Mouse (Mus musculus) megakaryocyte, embryonic 14.5 days (primary cell): ENCODE measurements around the gene C2cd4a. TPM values are rescaled to one million over a fixed set of nuclear protein-coding genes. Genes with fewer than 3 reads are reported as not detected.

Experiments
- H3K27me3 ChIP-seq: replicated peaks from 2 replicates; pipeline ENCODE3; 2012; ENCODE audit warnings: inconsistent platforms
- H3K36me3 ChIP-seq: replicated peaks from 2 replicates; pipeline ENCODE3; 2012; ENCODE audit warnings: low read length, inconsistent platforms, mixed read lengths
- H3K4me1 ChIP-seq: 2 replicates; pipeline ENCODE4 v1.6.1; 2012; ENCODE audit warnings: inconsistent platforms
- H3K4me3 ChIP-seq: replicated peaks from 2 replicates; pipeline ENCODE3; 2012; ENCODE audit warnings: moderate library complexity, mild to moderate bottlenecking, inconsistent platforms
- H3K9me3 ChIP-seq: 2 replicates; pipeline ENCODE4 v1.6.1; 2012; ENCODE audit warnings: inconsistent platforms
- FLI1 ChIP-seq: IDR thresholded peaks from 2 replicates; pipeline ENCODE4 v1.6.1; 2012; ENCODE audit warnings: low read length, inconsistent platforms, mixed read lengths
- GATA1 ChIP-seq: IDR thresholded peaks from 3 replicates; pipeline ENCODE4 v1.6.1; 2012; ENCODE audit warnings: mixed read lengths, low read length, inconsistent platforms, borderline replicate concordance
- polyA plus RNA-seq: library from polyadenylated mRNA; stranded (reverse); fragments of >175 nt; gene quantifications from 2 replicates; pipeline ENCODE4 v1.2.3, GENCODE M21; 2012; ENCODE audit warnings: low replicate concordance; ENCODE audit not compliant: insufficient read depth

The C2cd4a gene
- polyA plus RNA-seq, 1 experiment: not detected

- Histone ChIP-seq H3K36me3 (no peaks in the 10 kb centered on the region), H3K9me3 (peaks cover 8% of the 10 kb centered on the region), H3K4me1 (peaks cover 9% of the 10 kb centered on the region; the same call in 1 of the 2 replicates), H3K4me3 (no peak overlapping the region), H3K27me3 (peaks cover 2% of the 10 kb centered on the region)
- no peak for TF ChIP-seq GATA1
- no peak for TF ChIP-seq FLI1
Measured at GRCm38 (mm10) chr9:67817898-67818667, 14.0 kb downstream of the C2cd4a start.

- no peak overlapping the region for H3K4me3 ChIP-seq
- H3K36me3 ChIP-seq: no peaks in the 10 kb centered on the region
- peaks cover 9% of the 10 kb centered on the region; the same call in 1 of the 2 replicates for H3K4me1 ChIP-seq
- TF ChIP-seq FLI1 (no peak), GATA1 (no peak)
- peaks cover 4% of the 10 kb centered on the region for H3K27me3 ChIP-seq
- peaks cover 16% of the 10 kb centered on the region for H3K9me3 ChIP-seq
Measured at GRCm38 (mm10) chr9:67816172-67816928, 15.8 kb downstream of the C2cd4a start.

- H3K9me3 ChIP-seq: peaks cover 10% of the 10 kb centered on the region
- H3K4me3 ChIP-seq: no peak overlapping the region
- H3K27me3 ChIP-seq: peaks cover 4% of the 10 kb centered on the region
- H3K36me3 ChIP-seq: no peaks in the 10 kb centered on the region
- H3K4me1 ChIP-seq: peaks cover 13% of the 10 kb centered on the region; the same call in 1 of the 2 replicates
- TF ChIP-seq FLI1 (no peak), GATA1 (no peak)
Measured at GRCm38 (mm10) chr9:67813665-67814337, 18.3 kb downstream of the C2cd4a start.

DNA sequence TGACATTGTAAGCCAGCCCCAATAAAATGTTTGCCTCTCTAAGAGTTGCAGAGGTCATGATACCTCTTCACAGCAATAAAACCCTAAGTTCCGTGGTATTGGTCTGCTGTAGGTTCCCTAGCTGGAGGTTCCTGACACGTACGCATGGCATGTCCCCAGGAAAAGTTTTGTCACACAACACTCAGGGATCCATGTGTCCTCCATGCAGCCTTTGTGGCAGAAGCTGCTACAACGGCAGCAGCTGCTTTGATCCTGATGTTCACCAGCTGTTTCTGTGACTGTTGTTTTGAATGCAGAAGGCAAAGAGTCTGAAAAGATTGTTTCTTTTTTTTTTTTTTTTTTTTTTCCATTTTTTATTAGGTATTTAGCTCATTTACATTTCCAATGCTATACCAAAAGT, 19.0 kb downstream of the C2cd4a start:
- H3K4me3 ChIP-seq: no peak overlapping the region
- no peaks in the 10 kb centered on the region for H3K36me3 ChIP-seq
- H3K9me3 ChIP-seq: peaks cover 10% of the 10 kb centered on the region
- peaks cover 13% of the 10 kb centered on the region; the same call in 1 of the 2 replicates for H3K4me1 ChIP-seq
- TF ChIP-seq GATA1 (no peak), FLI1 (no peak)
- peaks cover 4% of the 10 kb centered on the region for H3K27me3 ChIP-seq

DNA sequence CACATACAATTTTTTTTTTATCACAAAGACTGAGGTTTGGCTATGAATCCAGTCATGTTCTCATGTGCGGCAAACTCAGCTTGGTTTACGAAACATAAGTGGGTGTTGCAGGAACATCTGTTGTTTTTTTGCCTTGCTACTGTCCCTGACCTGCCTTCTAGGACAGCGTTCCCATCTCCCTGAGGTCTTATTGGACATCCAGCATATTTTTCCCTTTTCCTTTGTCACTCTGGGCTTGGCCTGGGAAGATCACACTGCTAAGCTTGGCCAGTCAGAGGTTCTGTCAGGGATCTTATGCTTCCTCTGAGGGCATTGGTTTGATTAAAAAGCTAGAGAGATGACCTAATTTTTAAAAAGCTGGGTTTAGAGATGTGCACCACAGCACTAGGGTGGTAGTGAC, 21.0 kb downstream of the C2cd4a start:
- Histone ChIP-seq H3K9me3 (peaks cover 10% of the 10 kb centered on the region), H3K36me3 (no peaks in the 10 kb centered on the region), H3K4me3 (no peak overlapping the region), H3K4me1 (peaks cover 10% of the 10 kb centered on the region; the same call in 1 of the 2 replicates), H3K27me3 (peaks cover 4% of the 10 kb centered on the region)
- no peak for TF ChIP-seq FLI1

DNA sequence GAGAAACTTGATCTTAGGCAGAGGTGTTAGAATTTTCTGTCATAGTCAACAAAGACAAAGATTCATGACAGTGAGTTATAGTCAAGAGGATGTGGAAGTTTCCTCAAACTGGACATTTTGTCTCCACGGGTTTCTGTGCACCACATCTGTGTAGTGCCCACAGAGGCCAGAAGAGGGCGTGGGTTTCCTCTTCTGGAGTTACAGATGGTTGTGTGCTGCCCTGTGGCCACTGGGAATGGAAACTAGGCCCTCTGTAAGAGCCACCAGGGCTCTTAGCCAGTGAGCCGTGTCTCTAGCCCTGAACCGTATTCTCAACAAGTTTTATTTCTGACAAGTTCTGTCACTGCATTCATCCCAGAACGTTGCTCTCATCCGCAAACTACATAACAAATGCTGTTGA, 21.6 kb downstream of the C2cd4a start:
- peaks cover 4% of the 10 kb centered on the region for H3K27me3 ChIP-seq
- no peak overlapping the region for H3K4me3 ChIP-seq
- H3K4me1 ChIP-seq: peaks cover 9% of the 10 kb centered on the region; the same call in 1 of the 2 replicates
- no peak for TF ChIP-seq FLI1
- TF ChIP-seq GATA1: no peak
- H3K36me3 ChIP-seq: no peaks in the 10 kb centered on the region
- H3K9me3 ChIP-seq: peaks cover 10% of the 10 kb centered on the region

GRCm38 (mm10) chr9:67807000-67807399, 25.1 kb downstream of the C2cd4a start:
- H3K27me3 ChIP-seq: peaks cover 6% of the 10 kb centered on the region
- no peak overlapping the region for H3K4me3 ChIP-seq
- no peaks in the 10 kb centered on the region for H3K36me3 ChIP-seq

GRCm38 (mm10) chr9:67802241-67802640, 29.9 kb downstream of the C2cd4a start:
- no peak for TF ChIP-seq GATA1
- Histone ChIP-seq H3K4me1 (peaks cover 13% of the 10 kb centered on the region), H3K36me3 (no peaks in the 10 kb centered on the region), H3K4me3 (no peak overlapping the region), H3K27me3 (peaks cover 4% of the 10 kb centered on the region), H3K9me3 (no peaks in the 10 kb centered on the region)

More at GRCm38 (mm10) chr9:67807000-67807399, 25.1 kb downstream of the C2cd4a start:
- H3K4me1 ChIP-seq: 0 out of 2 replicates have a peak, but pooled peaks cover 3% of the 10 kb centered on the region
- no peaks in the 10 kb centered on the region for H3K9me3 ChIP-seq
- TF ChIP-seq GATA1: no peak
- TF ChIP-seq FLI1: no peak

GRCm38 (mm10) chr9:67799078-67799819, 32.9 kb downstream of the C2cd4a start:
- H3K4me3 ChIP-seq: no peak overlapping the region
- peaks cover 10% of the 10 kb centered on the region for H3K27me3 ChIP-seq
- H3K36me3 ChIP-seq: no peaks in the 10 kb centered on the region
- no peaks in the 10 kb centered on the region for H3K9me3 ChIP-seq
- H3K4me1 ChIP-seq: peaks cover 13% of the 10 kb centered on the region
- TF ChIP-seq FLI1 (no peak), GATA1 (no peak)
